Mouse (Mus musculus) liver, embryonic 13.5 days (tissue): ENCODE data around the gene Irgc1. TPM values are rescaled to one million over a fixed set of nuclear protein-coding genes. Genes with fewer than 3 reads are reported as not detected.

ENCODE experiments used
- ATAC-seq: fragments of 200-750 bp; cut with Nextera tagmentation; 2 replicates; pipeline ENCODE4 v1.8.0; 2017; ENCODE audit warnings: low read depth, mild to moderate bottlenecking, moderate number of reproducible peaks, moderate library complexity
- DNase-seq: peaks from one replicate; pipeline ENCODE4 v3.0.0; 2022
- H3K27ac ChIP-seq: fragments of 300-500 bp; sonication (generic); 2 replicates; pipeline ENCODE4 v1.5.1; 2015; ENCODE audit warnings: moderate library complexity, mild to moderate bottlenecking, inconsistent platforms
- H3K27me3 ChIP-seq: fragments of 300-500 bp; sonication (generic); 2 replicates; pipeline ENCODE4 v1.6.1; 2015; ENCODE audit warnings: mild to moderate bottlenecking, inconsistent platforms
- H3K36me3 ChIP-seq: fragments of 300-500 bp; sonication (generic); 2 replicates; pipeline ENCODE4 v1.6.1; 2015; ENCODE audit warnings: mild to moderate bottlenecking, inconsistent platforms
- H3K4me1 ChIP-seq: fragments of 300-500 bp; sonication (generic); replicated peaks from 2 replicates; pipeline ENCODE4 v1.6.1; 2015; ENCODE audit warnings: inconsistent platforms
- H3K4me2 ChIP-seq: fragments of 300-500 bp; sonication (generic); 2 replicates; pipeline ENCODE4 v1.6.1; 2015; ENCODE audit warnings: inconsistent platforms, mild to moderate bottlenecking, moderate library complexity
- H3K4me3 ChIP-seq: fragments of 300-500 bp; sonication (generic); replicated peaks from 2 replicates; pipeline ENCODE4 v1.5.1; 2015; ENCODE audit warnings: mild to moderate bottlenecking, inconsistent platforms
- H3K9ac ChIP-seq: fragments of 300-500 bp; sonication (generic); 2 replicates; pipeline ENCODE4 v1.6.1; 2015; ENCODE audit warnings: mild to moderate bottlenecking, inconsistent platforms
- H3K9me3 ChIP-seq: fragments of 300-500 bp; sonication (generic); replicated peaks from 2 replicates; pipeline ENCODE4 v1.6.1; 2016; ENCODE audit warnings: inconsistent platforms
- WGBS: fragments of 180-500 bp; shearing (Covaris S2); methylation state at CpG from one replicate; pipeline ENCODE4 v1.1.7; 2015; ENCODE audit not compliant: insufficient replicate concordance; 5-methylcytosine and 5-hydroxymethylcytosine counted together
- polyA plus RNA-seq: library from polyadenylated mRNA; unstranded; fragments of >200 nt; fragmentation: Nextera tagmentation; extraction: Ambion mirVana; gene quantifications from 2 replicates; pipeline ENCODE4 v1.2.1, GENCODE M21; 2015

Gene Irgc1
- polyA plus RNA-seq, 1 experiment from 2014 or later, result not detected

GRCm38 (mm10) chr7:24454199-24454598 is 2.1 kb upstream of the Irgc1 start:
- ATAC-seq, result no peak
- DNase-seq, result no peak
- Histone ChIP-seq H3K9me3 (no peaks in the 10 kb centered on the region), H3K36me3 (no peaks in the 10 kb centered on the region), H3K9ac (no peak overlapping the region), H3K27me3 (peaks cover 4% of the 10 kb centered on the region), H3K27ac (no peak overlapping the region), H3K4me3 (no peak overlapping the region), H3K4me2 (no peak overlapping the region), H3K4me1 (peaks cover 17% of the 10 kb centered on the region)
- 44% methylated on average over 2 of the region's 2 CpGs for WGBS

- Histone ChIP-seq H3K4me1 (peaks cover 17% of the 10 kb centered on the region), H3K4me2 (no peak overlapping the region), H3K36me3 (no peaks in the 10 kb centered on the region), H3K27ac (no peak overlapping the region), H3K9me3 (no peaks in the 10 kb centered on the region), H3K9ac (no peak overlapping the region), H3K4me3 (no peak overlapping the region), H3K27me3 (peaks cover 6% of the 10 kb centered on the region)
- WGBS, result 26% methylated on average over 9 of the region's 9 CpGs
- ATAC-seq (peak; percentile 53), DNase-seq (no peak)
Observed at GRCm38 (mm10) chr7:24450585-24451017, 1.5 kb downstream of the Irgc1 start.

GRCm38 (mm10) chr7:24448782-24449517 is 3.1 kb downstream of the Irgc1 start:
- 51% methylated on average over 14 of the region's 14 CpGs for WGBS

GRCm38 (mm10) chr7:24446697-24447340 is 5.3 kb downstream of the Irgc1 start:
- 46% methylated on average over 7 of the region's 7 CpGs for WGBS

More at GRCm38 (mm10) chr7:24448782-24449517, 3.1 kb downstream of the Irgc1 start:
- Histone ChIP-seq H3K4me2 (no peak overlapping the region), H3K27ac (no peak overlapping the region), H3K4me3 (no peak overlapping the region), H3K9ac (no peak overlapping the region), H3K27me3 (peaks cover 6% of the 10 kb centered on the region), H3K4me1 (peaks cover 17% of the 10 kb centered on the region), H3K36me3 (no peaks in the 10 kb centered on the region), H3K9me3 (no peaks in the 10 kb centered on the region)
- ATAC-seq (no peak), DNase-seq (no peak)

GRCm38 (mm10) chr7:24445266-24445926 is 6.7 kb downstream of the Irgc1 start:
- WGBS, result 67% methylated on average over 9 of the region's 9 CpGs
- no peak for DNase-seq
- no peak for ATAC-seq
- Histone ChIP-seq H3K4me3 (no peak overlapping the region), H3K27ac (no peak overlapping the region), H3K36me3 (no peaks in the 10 kb centered on the region), H3K4me1 (peaks cover 3% of the 10 kb centered on the region), H3K9me3 (no peaks in the 10 kb centered on the region), H3K27me3 (0 out of 2 replicates have a peak, but pooled peaks cover 2% of the 10 kb centered on the region), H3K4me2 (no peak overlapping the region), H3K9ac (no peak overlapping the region)

More at GRCm38 (mm10) chr7:24446697-24447340, 5.3 kb downstream of the Irgc1 start:
- Histone ChIP-seq H3K9me3 (no peaks in the 10 kb centered on the region), H3K27ac (no peak overlapping the region), H3K4me3 (no peak overlapping the region), H3K4me2 (no peak overlapping the region), H3K9ac (no peak overlapping the region), H3K27me3 (0 out of 2 replicates have a peak, but pooled peaks cover 2% of the 10 kb centered on the region), H3K4me1 (peaks cover 15% of the 10 kb centered on the region), H3K36me3 (no peaks in the 10 kb centered on the region)
- ATAC-seq, result no peak
- no peak for DNase-seq

- WGBS, result 49% methylated on average over 8 of the region's 8 CpGs
- Histone ChIP-seq H3K27ac (no peak overlapping the region), H3K9ac (no peak overlapping the region), H3K27me3 (no peaks in the 10 kb centered on the region), H3K9me3 (no peaks in the 10 kb centered on the region), H3K4me1 (no peaks in the 10 kb centered on the region), H3K36me3 (no peaks in the 10 kb centered on the region), H3K4me3 (no peak overlapping the region), H3K4me2 (no peak overlapping the region)
- DNase-seq (no peak), ATAC-seq (no peak)
Observed at GRCm38 (mm10) chr7:24442313-24442712, 9.8 kb downstream of the Irgc1 start.

GRCm38 (mm10) chr7:24441785-24442184 is 10.3 kb downstream of the Irgc1 start:
- H3K4me3 ChIP-seq, result no peak overlapping the region
- H3K4me2 ChIP-seq, result no peak overlapping the region
- H3K4me1 ChIP-seq, result no peaks in the 10 kb centered on the region
- 9% methylated on average over 1 of the region's 1 CpGs for WGBS
- H3K9me3 ChIP-seq, result no peaks in the 10 kb centered on the region
- H3K27ac ChIP-seq, result no peak overlapping the region
- H3K9ac ChIP-seq, result no peak overlapping the region
- no peaks in the 10 kb centered on the region for H3K27me3 ChIP-seq
- H3K36me3 ChIP-seq, result no peaks in the 10 kb centered on the region
- peak; percentile 47 for DNase-seq
- ATAC-seq, result peak; percentile 54; the same call in 1 of the 2 replicates

- no peaks in the 10 kb centered on the region for H3K9me3 ChIP-seq
- no peaks in the 10 kb centered on the region for H3K27me3 ChIP-seq
- DNase-seq, result no peak
- no peaks in the 10 kb centered on the region for H3K4me1 ChIP-seq
- H3K4me2 ChIP-seq, result no peak overlapping the region
- no peak for ATAC-seq
- no peak overlapping the region for H3K27ac ChIP-seq
- H3K9ac ChIP-seq, result no peak overlapping the region
- no peak overlapping the region for H3K4me3 ChIP-seq
- 57% methylated on average over 7 of the region's 7 CpGs for WGBS
- no peaks in the 10 kb centered on the region for H3K36me3 ChIP-seq
Observed at GRCm38 (mm10) chr7:24439891-24440290, 12.2 kb downstream of the Irgc1 start.

GRCm38 (mm10) chr7:24439191-24439590 is 12.9 kb downstream of the Irgc1 start:
- Histone ChIP-seq H3K4me2 (no peak overlapping the region), H3K9ac (no peak overlapping the region), H3K27me3 (peaks cover 2% of the 10 kb centered on the region; the same call in 1 of the 2 replicates), H3K36me3 (no peaks in the 10 kb centered on the region), H3K4me3 (no peak overlapping the region), H3K4me1 (no peaks in the 10 kb centered on the region), H3K27ac (no peak overlapping the region), H3K9me3 (no peaks in the 10 kb centered on the region)
- no peak for DNase-seq
- WGBS, result 67% methylated on average over 6 of the region's 6 CpGs
- no peak for ATAC-seq

GRCm38 (mm10) chr7:24437981-24438380 is 14.1 kb downstream of the Irgc1 start:
- peaks cover 14% of the 10 kb centered on the region for H3K27me3 ChIP-seq
- no peaks in the 10 kb centered on the region for H3K4me1 ChIP-seq
- H3K36me3 ChIP-seq, result no peaks in the 10 kb centered on the region
- H3K9me3 ChIP-seq, result no peaks in the 10 kb centered on the region
- ATAC-seq, result no peak
- H3K4me2 ChIP-seq, result no peak overlapping the region
- DNase-seq, result no peak
- 48% methylated on average over 10 of the region's 10 CpGs for WGBS
- no peak overlapping the region for H3K4me3 ChIP-seq
- no peak overlapping the region for H3K27ac ChIP-seq
- no peak overlapping the region for H3K9ac ChIP-seq

GRCm38 (mm10) chr7:24435305-24435704 is 16.8 kb downstream of the Irgc1 start:
- Histone ChIP-seq H3K4me2 (no peak overlapping the region), H3K9ac (no peak overlapping the region), H3K4me3 (no peak overlapping the region), H3K4me1 (no peaks in the 10 kb centered on the region), H3K9me3 (no peaks in the 10 kb centered on the region), H3K27ac (no peak overlapping the region), H3K36me3 (no peaks in the 10 kb centered on the region), H3K27me3 (peaks cover 29% of the 10 kb centered on the region)
- DNase-seq (no peak), ATAC-seq (no peak)
- 63% methylated on average over 5 of the region's 5 CpGs for WGBS
